Mouse (Mus musculus) ovary, postnatal 36 days (tissue): ENCODE results near the gene Mrgpra9.
"Not testable (repeated sequence)": the region's sequence is repeated elsewhere in the genome, so short reads cannot be mapped to it uniquely, and the experiment has no call there.

Experiments
- DNase-seq: peaks from one replicate; pipeline ENCODE4 v3.0.0; 2022; ENCODE audit warnings: low spot score, mixed read lengths

The Mrgpra9 gene

GRCm38 (mm10) chr7:47252770-47253169 lies at the start of gene Mrgpra9:
Mrgpra9 (minus strand) TSS chr7:47252848.
- no peak for DNase-seq

DNA sequence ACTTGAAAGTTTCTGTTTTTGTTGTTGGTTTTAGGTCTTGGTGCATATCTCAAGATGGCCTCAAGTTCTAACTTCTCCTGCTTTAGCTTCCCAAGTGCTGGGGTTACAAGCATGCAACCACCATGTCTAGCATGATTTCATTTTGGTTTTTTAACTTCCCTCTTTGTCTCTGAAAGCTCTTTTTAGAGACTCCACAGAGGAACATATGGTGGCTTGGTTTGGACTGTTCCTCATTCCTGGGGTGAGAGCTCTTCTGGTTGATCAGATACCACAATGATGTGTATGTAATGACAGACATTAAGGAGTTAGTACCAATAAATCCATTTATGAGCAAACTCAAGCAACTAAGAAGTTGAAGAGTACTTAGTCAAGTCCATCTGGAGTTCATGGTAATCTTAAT lies 47.0 kb upstream of the Mrgpra9 start:
- not testable (repeated sequence) for DNase-seq

DNA sequence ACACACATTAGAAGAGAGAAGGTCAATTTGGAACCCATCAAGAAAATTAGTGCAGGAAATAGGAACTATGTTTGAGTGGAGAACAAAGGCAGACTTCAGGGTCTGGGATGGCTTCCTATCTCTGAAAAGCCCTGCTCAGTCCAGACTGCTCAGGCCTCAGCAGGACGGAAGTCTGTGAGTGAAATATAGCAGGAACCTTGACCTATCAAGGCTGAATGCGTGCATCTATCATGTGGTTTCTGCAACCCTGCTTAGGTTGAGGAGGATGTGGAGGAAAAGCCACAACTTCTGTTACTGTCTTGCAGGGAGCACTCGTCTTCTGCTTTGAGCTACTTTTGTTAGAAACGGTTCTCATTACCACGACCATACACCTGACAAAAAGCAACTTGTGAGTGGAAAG lies 18.9 kb upstream of the Mrgpra9 start:
- DNase-seq: not testable (repeated sequence)

- no peak for DNase-seq
Observed at GRCm38 (mm10) chr7:47244658-47245057, 8.0 kb downstream of the Mrgpra9 start.

GRCm38 (mm10) chr7:47204830-47205229 lies 47.8 kb downstream of the Mrgpra9 start, which contains the start of gene Mrgpra6:
Mrgpra6 (minus strand) TSS chr7:47204920.
- DNase-seq: no peak

DNA sequence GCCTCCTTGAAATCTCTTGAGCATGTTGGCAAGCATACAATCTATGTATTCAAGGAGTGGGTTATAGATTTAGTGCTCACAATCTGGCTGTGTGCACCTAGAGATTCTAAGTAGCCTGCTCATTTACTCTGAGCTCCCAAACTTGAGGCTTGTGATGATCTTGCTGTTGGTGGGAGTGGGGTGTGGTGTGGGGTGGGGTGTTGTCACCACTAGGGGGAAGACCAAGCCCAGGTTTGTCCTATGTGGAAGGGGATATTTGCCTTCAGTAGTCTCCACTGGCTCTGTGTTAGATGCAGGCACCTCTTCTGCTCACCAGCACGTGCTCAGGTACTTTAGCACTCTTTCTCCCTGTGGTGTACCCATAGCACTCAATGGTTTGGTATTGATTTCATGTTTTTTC lies 57.4 kb downstream of the Mrgpra9 start:
- no peak for DNase-seq
